ENCODE assay signal across 24 mouse cellular contexts in genomic region chr13:92771566-92771965, GRCm38 (mm10). TPM values are rescaled to one million over a fixed set of nuclear protein-coding genes. Genes with fewer than 3 reads are reported as not detected.
"Had no signal": no experiment of that assay in that cellular context is flagged by ENCODE, and none has a peak within 500 bp of the region (broad histone marks: within the 10 kb centered on the region; RNA-seq: fewer than 3 reads in every experiment).

No protein-coding gene starts in this region.

- H3K4me2 ChIP-seq: heart, embryonic 12.5 days; hindbrain, embryonic 13.5 days; hindbrain, embryonic 15.5 days; limb, embryonic 12.5 days; liver, embryonic 11.5 days; liver, embryonic 13.5 days; liver, embryonic 15.5 days had no signal

- H3K27me3 ChIP-seq: heart, embryonic 12.5 days; hindbrain, embryonic 13.5 days; hindbrain, embryonic 15.5 days; liver, embryonic 13.5 days; liver, embryonic 15.5 days had no signal

- H3K9ac ChIP-seq: heart, embryonic 12.5 days; hindbrain, embryonic 13.5 days; hindbrain, embryonic 15.5 days; limb, embryonic 12.5 days; liver, embryonic 13.5 days; liver, embryonic 15.5 days had no signal

- H3K4me1 ChIP-seq: heart, embryonic 10.5 days; heart, embryonic 12.5 days; hindbrain, embryonic 13.5 days; hindbrain, embryonic 15.5 days; limb, embryonic 10.5 days; limb, embryonic 12.5 days; liver, embryonic 13.5 days; liver, embryonic 15.5 days had no signal

- DNase-seq: gastrocnemius, postnatal 14 days; gastrocnemius, postnatal 36 days; heart, adult 18-20 months; heart, postnatal 14 days; heart, postnatal 36 days; kidney, adult 18-20 months; kidney, adult 8-10 months; kidney, postnatal 25 days; kidney, postnatal 4 days; liver; liver, embryonic 13.5 days had no signal

- H3K36me3 ChIP-seq: hindbrain, embryonic 13.5 days; hindbrain, embryonic 15.5 days; limb, embryonic 10.5 days; limb, embryonic 12.5 days; liver, embryonic 13.5 days; liver, embryonic 15.5 days had no signal

- H3K4me3 ChIP-seq: heart, embryonic 10.5 days; heart, embryonic 12.5 days; hindbrain, embryonic 13.5 days; hindbrain, embryonic 15.5 days; layer of hippocampus, adult 2 months; left cerebral cortex, adult 2 months; limb, embryonic 10.5 days; limb, embryonic 12.5 days; liver, embryonic 13.5 days; liver, embryonic 15.5 days had no signal

- H3K9me3 ChIP-seq: heart, embryonic 10.5 days; heart, embryonic 12.5 days; hindbrain, embryonic 13.5 days; hindbrain, embryonic 15.5 days; limb, embryonic 10.5 days; limb, embryonic 12.5 days; liver, embryonic 13.5 days; liver, embryonic 15.5 days had no signal

- ATAC-seq: hindbrain, postnatal 0 days had no signal

- H3K27ac ChIP-seq: heart, embryonic 10.5 days; hindbrain, embryonic 13.5 days; hindbrain, embryonic 15.5 days; hindbrain, postnatal 0 days; kidney, postnatal 0 days; layer of hippocampus, adult 2 months; left cerebral cortex, adult 2 months; limb, embryonic 10.5 days; limb, embryonic 12.5 days; liver, embryonic 13.5 days; liver, embryonic 15.5 days had no signal

RNA-seq across cellular contexts. Expression of gene Thbs4, which starts 23.1 kb away (rescaled TPM):
- total RNA-seq: hematopoietic stem cell, adult 5-6 weeks had no signal
